Mouse (Mus musculus) ovary, postnatal 10 days (tissue): ENCODE measurements around the gene Pptc7.
"Not testable (repeated sequence)": the region's sequence is repeated elsewhere in the genome, so short reads cannot be mapped to it uniquely, and the experiment has no call there.

Source experiments
- DNase-seq: peaks from one replicate; pipeline ENCODE4 v3.0.0; 2022; ENCODE audit warnings: low spot score

The Pptc7 gene

GRCm38 (mm10) chr5:122302810-122303745 lies 18.9 kb downstream of the Pptc7 start:
- no peak for DNase-seq

DNA sequence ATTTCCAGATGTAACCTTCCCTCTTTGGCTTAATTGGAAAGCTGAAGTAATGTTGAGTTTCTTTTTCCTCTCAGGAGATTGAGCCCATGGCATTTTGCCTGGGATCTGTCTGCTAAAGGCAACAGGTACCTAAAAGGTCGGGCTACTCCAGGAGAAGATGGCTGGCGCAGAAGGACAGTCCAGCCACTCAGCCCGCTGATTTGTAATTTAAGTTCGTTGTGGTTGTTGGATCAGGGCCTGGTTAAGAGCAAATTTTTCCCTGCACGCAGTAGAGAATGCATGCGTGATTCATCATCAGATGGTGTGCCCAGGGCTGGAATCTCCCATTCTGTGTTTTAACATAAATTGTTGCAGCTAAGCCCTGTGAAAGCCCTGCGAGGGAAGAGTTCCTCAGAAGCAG lies 19.8 kb downstream of the Pptc7 start:
- no peak for DNase-seq

DNA sequence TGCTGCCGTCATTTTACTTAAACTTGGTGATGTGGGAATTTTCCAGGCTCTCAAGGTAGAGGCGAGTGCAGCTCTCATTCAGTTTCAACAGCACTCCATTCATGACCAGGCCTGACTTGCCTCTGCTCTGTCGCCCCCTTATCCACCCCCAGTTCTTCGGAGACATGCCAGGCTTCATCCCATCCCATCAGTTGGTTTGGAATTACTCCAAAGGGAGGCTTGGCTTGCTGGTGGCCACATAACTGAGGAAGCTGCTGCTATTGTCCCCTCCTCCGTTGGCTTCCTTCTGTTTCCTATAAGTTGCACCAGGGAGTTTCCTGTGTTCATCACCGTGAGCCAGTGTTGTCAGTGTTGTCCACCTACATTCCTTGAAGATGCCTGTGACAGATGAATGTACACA lies 20.4 kb downstream of the Pptc7 start:
- DNase-seq: no peak

DNA sequence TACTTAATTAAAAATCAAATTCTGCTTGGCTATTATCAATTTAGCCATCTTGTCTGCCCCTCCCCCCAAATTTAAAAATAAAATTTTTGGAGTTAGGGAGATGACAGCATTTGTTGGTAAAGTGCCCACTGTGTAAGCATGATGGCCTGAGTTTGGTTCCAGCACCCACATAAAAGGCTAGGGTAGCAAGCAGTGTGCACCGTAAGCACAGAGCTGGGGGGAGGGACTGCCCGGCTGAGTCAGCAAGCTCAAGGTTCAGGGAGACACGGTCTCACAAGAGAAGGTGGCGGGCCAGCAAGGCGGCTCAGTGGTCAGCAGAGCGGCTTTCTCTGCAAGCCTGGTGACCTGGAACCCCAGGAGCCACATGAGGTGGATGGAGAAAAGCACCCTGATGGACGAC lies 21.3 kb downstream of the Pptc7 start:
- DNase-seq: no peak

GRCm38 (mm10) chr5:122306536-122306935 lies 22.4 kb downstream of the Pptc7 start:
- no peak for DNase-seq

GRCm38 (mm10) chr5:122310699-122311098 lies 26.5 kb downstream of the Pptc7 start:
- no peak for DNase-seq

DNA sequence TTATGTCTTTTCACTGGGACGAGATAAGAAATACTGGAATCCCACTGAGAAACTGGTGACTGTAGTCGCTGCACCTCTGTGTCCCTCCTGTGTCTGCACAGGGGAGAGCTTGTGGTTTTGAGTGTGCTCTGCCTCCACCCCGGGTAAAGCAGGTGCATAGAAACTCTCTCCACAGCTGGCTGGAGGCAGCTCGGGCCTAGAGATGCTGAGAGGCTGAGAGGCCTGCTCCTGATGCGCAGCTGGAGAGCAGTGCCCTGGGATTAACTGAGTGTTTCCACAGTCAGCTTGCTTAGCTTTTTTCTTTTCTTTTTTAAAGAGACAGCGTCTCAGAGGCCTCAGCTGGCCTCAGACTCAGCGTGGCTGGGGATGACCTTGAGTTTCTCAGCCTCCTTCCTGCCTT lies 27.5 kb downstream of the Pptc7 start:
- DNase-seq: no peak

DNA sequence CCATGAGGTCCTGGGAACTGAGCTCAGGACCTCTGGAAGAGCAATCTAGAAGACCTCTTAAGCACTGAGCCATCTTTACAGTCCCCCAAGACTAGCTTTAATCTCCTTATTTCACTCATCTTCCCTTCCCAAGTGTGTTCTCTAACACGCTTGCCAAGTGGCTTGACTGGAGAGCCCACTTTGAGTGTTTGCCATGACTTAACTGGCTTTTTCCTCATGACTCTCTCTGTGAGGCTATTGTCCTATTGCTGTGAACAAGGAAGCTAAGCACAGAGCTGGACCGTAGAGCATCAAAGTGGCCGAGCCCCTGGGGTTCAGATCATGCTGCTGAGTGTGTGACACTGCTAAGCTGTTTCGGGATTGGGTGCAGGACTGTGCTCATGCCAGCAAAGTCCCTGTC lies 28.2 kb downstream of the Pptc7 start:
- DNase-seq: no peak

- DNase-seq: no peak
Measured at GRCm38 (mm10) chr5:122312942-122313684, 28.9 kb downstream of the Pptc7 start.

DNA sequence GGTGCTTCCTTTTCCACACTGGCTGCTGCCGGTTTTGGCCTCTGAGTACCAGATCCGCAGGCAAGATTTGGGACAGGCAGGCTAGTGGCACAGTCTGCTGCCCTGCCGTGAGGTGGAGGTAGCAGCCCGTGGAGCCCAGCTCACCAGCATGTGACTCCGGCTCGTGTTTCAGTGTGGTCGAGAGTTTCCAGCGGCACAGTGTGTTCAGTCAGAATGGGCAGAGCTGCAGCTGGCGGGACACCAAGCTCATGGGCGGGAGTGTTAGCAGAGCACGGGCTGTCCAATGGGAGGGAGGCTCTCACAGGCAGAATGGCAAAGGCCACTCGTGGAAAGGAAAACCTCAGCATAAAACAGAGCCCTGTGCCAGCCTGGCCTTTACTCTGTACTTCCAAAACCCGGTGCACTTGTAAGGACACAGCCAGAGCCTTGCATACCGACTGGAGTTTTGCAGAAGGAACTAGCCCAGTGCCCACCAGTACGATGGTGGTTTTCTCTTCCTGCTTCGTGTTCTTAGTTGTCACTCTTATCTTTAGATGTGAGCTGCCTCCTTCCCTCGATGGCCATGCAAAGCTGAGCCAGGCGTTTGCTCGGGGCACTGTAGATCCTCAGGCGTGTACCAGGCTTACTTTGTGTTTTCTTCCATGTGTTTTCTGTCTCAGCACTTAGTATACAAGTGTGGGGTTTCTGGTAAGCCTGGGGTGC lies 31.0 kb downstream of the Pptc7 start:
- DNase-seq: peak; percentile 41

GRCm38 (mm10) chr5:122317329-122318045 lies 33.3 kb downstream of the Pptc7 start:
- no peak for DNase-seq

- no peak for DNase-seq
Measured at GRCm38 (mm10) chr5:122318100-122318499, 33.9 kb downstream of the Pptc7 start.

DNA sequence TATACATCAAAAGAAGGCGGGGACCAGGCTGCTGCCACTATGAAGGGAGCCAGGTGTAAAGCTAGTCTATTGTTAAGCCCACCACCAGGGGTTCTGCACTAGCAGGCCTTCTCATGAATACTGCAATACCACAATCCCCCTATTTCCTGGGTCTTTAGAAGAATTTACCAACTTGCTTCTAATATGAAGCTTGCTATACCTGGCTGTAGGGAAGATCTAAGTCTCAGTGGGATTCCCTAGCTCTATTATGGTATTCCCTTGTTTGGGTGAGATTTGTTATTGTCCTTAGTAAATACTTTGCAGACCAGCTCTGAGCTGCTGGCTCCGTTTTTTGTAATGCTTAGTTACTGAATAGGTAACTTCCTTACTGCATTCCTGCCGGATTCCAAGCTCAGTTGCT lies 34.8 kb downstream of the Pptc7 start:
- DNase-seq: not testable (repeated sequence)

GRCm38 (mm10) chr5:122319474-122320204 lies 35.5 kb downstream of the Pptc7 start:
- no peak for DNase-seq

- no peak for DNase-seq
Measured at GRCm38 (mm10) chr5:122320205-122320781, 36.1 kb downstream of the Pptc7 start.

DNA sequence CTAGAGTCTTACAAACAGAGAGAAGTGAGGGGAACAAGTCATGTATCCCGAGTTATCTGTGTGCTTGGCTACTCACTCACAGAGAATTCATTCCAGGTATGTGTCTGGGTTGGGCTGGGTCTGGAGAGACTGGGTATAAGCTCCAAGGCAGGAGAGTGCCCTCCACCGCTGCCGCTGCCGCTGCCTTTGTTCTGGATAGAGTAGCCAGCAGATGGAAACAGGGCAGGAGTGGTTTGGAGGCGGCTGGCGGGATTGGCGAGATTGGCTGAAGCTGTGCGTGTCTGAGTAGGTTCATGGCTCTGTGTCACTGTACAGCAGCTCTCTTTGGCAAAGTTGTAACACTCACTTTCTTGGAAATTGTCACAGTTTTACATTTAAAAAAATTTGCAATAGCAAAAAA lies 39.4 kb downstream of the Pptc7 start:
- DNase-seq: no peak

- DNase-seq: no peak
Measured at GRCm38 (mm10) chr5:122324608-122325431, 40.7 kb downstream of the Pptc7 start.

- no peak for DNase-seq
Measured at GRCm38 (mm10) chr5:122325477-122325876, 41.3 kb downstream of the Pptc7 start.

- no peak for DNase-seq
Measured at GRCm38 (mm10) chr5:122327283-122327682, 43.1 kb downstream of the Pptc7 start.

DNA sequence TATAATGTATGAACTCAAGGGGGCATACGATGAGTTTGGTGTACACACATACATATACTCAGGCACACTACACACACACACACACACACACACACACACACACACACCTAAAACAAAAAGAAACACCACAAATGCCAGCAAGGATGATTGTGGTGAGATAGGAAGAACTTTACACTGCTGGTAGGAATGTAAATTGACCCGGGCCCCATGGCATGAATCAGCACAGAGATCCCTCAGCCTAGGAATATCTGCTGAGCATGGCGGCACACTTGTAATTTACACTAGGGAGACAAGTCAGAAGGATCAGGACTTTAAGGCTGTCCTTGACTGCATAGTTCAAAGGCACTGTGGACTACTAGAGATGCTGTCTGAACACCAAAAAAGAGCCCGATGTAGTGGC lies 46.1 kb downstream of the Pptc7 start:
- DNase-seq: no peak
